28 mouse cellular contexts compared by ENCODE assay signal in genomic region chr19:21140456-21140855, GRCm38 (mm10).
DNase-seq lines count a peak whose midpoint lies in the region; ATAC-seq lines count a peak whose summit lies in the region.
"Had no signal": no experiment of that assay in that cellular context is flagged by ENCODE, and none has a peak within 500 bp of the region (broad histone marks: within the 10 kb centered on the region; RNA-seq: fewer than 3 reads in every experiment).

No protein-coding gene starts in this region.

- no peak overlapping the region for H3K4me2 ChIP-seq in intestine, embryonic 14.5 days (ENCODE audit: low read length)
- H3K4me2 ChIP-seq in intestine, embryonic 16.5 days (ENCODE audit: low read depth, low read length) = no peak overlapping the region
- H3K4me2 ChIP-seq in hindbrain, embryonic 14.5 days (replicated peaks) = no peak overlapping the region
- H3K4me2 ChIP-seq: embryonic facial prominence, embryonic 12.5 days; embryonic facial prominence, embryonic 15.5 days; heart, embryonic 11.5 days; heart, embryonic 15.5 days; hindbrain, embryonic 15.5 days; intestine, embryonic 15.5 days had no signal

- no peak overlapping the region for H3K9ac ChIP-seq in intestine, embryonic 14.5 days (ENCODE audit: low read length)
- H3K9ac ChIP-seq in intestine, embryonic 16.5 days (ENCODE audit: low read depth, low read length) = no peak overlapping the region
- no peak overlapping the region for H3K9ac ChIP-seq in hindbrain, embryonic 14.5 days
- H3K9ac ChIP-seq: embryonic facial prominence, embryonic 12.5 days; embryonic facial prominence, embryonic 15.5 days; forebrain, postnatal 0 days; heart, embryonic 15.5 days; hindbrain, embryonic 15.5 days; intestine, embryonic 15.5 days had no signal

- 68% methylated on average over 3 of the region's 3 CpGs for WGBS in intestine, embryonic 14.5 days
- WGBS in intestine, embryonic 16.5 days = 57% methylated on average over 3 of the region's 3 CpGs
- WGBS in hindbrain, embryonic 14.5 days = 74% methylated on average over 3 of the region's 3 CpGs

- H3K27ac ChIP-seq in intestine, embryonic 14.5 days (ENCODE audit: low read depth) = no peak overlapping the region
- H3K27ac ChIP-seq in intestine, embryonic 16.5 days (ENCODE audit: low read length) = no peak overlapping the region
- no peak overlapping the region for H3K27ac ChIP-seq in hindbrain, embryonic 14.5 days
- H3K27ac ChIP-seq: embryonic facial prominence, embryonic 12.5 days; embryonic facial prominence, embryonic 15.5 days; heart, adult 2 months; heart, embryonic 15.5 days; hindbrain, embryonic 15.5 days; intestine, embryonic 15.5 days had no signal

- ATAC-seq in intestine, embryonic 14.5 days (replicated peaks; ENCODE audit: low FRiP score, low TSS enrichment, low read depth) = no peak
- no peak for ATAC-seq in intestine, embryonic 16.5 days
- ATAC-seq in hindbrain, embryonic 14.5 days (ENCODE audit: low FRiP score) = no peak
- ATAC-seq: forebrain, embryonic 14.5 days; forebrain, postnatal 0 days; intestine, embryonic 15.5 days; Patski had no signal

- peaks cover 12% of the 10 kb centered on the region; the same call in 1 of the 2 replicates for H3K4me1 ChIP-seq in intestine, embryonic 14.5 days (replicated peaks; ENCODE audit: control insufficient read depth, insufficient read depth, low read length)
- peaks cover 7% of the 10 kb centered on the region; the same call in 1 of the 2 replicates for H3K4me1 ChIP-seq in intestine, embryonic 16.5 days (ENCODE audit: control insufficient read depth, insufficient read depth, low read length)
- H3K4me1 ChIP-seq in hindbrain, embryonic 14.5 days (replicated peaks; ENCODE audit: control insufficient read depth, insufficient read depth, low read length) = peaks cover 6% of the 10 kb centered on the region
- H3K4me1 ChIP-seq: intestine, embryonic 15.5 days had no signal

- H3K27me3 ChIP-seq in intestine, embryonic 14.5 days (replicated peaks; ENCODE audit: control insufficient read depth, insufficient read depth, low read length) = no peaks in the 10 kb centered on the region
- no peaks in the 10 kb centered on the region for H3K27me3 ChIP-seq in intestine, embryonic 16.5 days (replicated peaks; ENCODE audit: control insufficient read depth, insufficient read depth, low read length)
- no peaks in the 10 kb centered on the region for H3K27me3 ChIP-seq in hindbrain, embryonic 14.5 days (ENCODE audit: control insufficient read depth, insufficient read depth, low read length)
- H3K27me3 ChIP-seq: CH12.LX; embryonic facial prominence, embryonic 12.5 days; embryonic facial prominence, embryonic 15.5 days; heart, embryonic 15.5 days; hindbrain, embryonic 15.5 days; intestine, embryonic 15.5 days had no signal

- no peak overlapping the region for H3K4me3 ChIP-seq in intestine, embryonic 14.5 days (ENCODE audit: low read depth, low read length)
- no peak overlapping the region for H3K4me3 ChIP-seq in intestine, embryonic 16.5 days (ENCODE audit: low read length)
- H3K4me3 ChIP-seq in hindbrain, embryonic 14.5 days (replicated peaks; ENCODE audit: low read length) = no peak overlapping the region
- H3K4me3 ChIP-seq: embryonic facial prominence, embryonic 12.5 days; embryonic facial prominence, embryonic 15.5 days; heart, adult 2 months; heart, embryonic 15.5 days; hindbrain, embryonic 15.5 days; intestine, embryonic 15.5 days had no signal

- no peaks in the 10 kb centered on the region for H3K9me3 ChIP-seq in intestine, embryonic 14.5 days (ENCODE audit: control insufficient read depth, low read length)
- no peaks in the 10 kb centered on the region for H3K9me3 ChIP-seq in intestine, embryonic 16.5 days (ENCODE audit: control insufficient read depth, low read length)
- no peaks in the 10 kb centered on the region for H3K9me3 ChIP-seq in hindbrain, embryonic 14.5 days (ENCODE audit: control insufficient read depth, low read length)
- H3K9me3 ChIP-seq: embryonic facial prominence, embryonic 12.5 days; embryonic facial prominence, embryonic 15.5 days; G1E; heart, embryonic 15.5 days; hindbrain, embryonic 15.5 days; intestine, embryonic 15.5 days had no signal

- H3K36me3 ChIP-seq in intestine, embryonic 14.5 days (ENCODE audit: control insufficient read depth, insufficient read depth, low read length) = no peaks in the 10 kb centered on the region
- H3K36me3 ChIP-seq in intestine, embryonic 16.5 days (ENCODE audit: control insufficient read depth, insufficient read depth, low read length) = no peaks in the 10 kb centered on the region
- H3K36me3 ChIP-seq in hindbrain, embryonic 14.5 days (replicated peaks; ENCODE audit: control insufficient read depth, insufficient read depth) = no peaks in the 10 kb centered on the region
- H3K36me3 ChIP-seq: embryonic facial prominence, embryonic 12.5 days; embryonic facial prominence, embryonic 15.5 days; G1E; heart, embryonic 15.5 days; hindbrain, embryonic 15.5 days; intestine, embryonic 15.5 days had no signal

- DNase-seq in intestine, embryonic 14.5 days (ENCODE audit: low spot score) = peak; percentile 31
- DNase-seq in gastrocnemius, adult 8-10 months (ENCODE audit: low spot score in 2 of 2) = peak; percentile 18 to 59
- peak; percentile 52 for DNase-seq in gastrocnemius, postnatal 25 days
- peak; percentile 88 for DNase-seq in skeletal muscle tissue, adult 2 months (ENCODE audit: low read depth, low spot score)
- no peak for DNase-seq in hindbrain, embryonic 14.5 days (ENCODE audit: low spot score)
- DNase-seq in urinary bladder, postnatal 14 days (ENCODE audit: low spot score) = no peak
- DNase-seq: adrenal gland, postnatal 10 days; adrenal gland, postnatal 36 days; B cell, adult 2 months; cerebellum, adult 18-20 months; cerebellum, adult 9-10 months; cerebellum, postnatal 14 days; forebrain, postnatal 0 days; heart, adult 2 months; heart, postnatal 10 days; heart, postnatal 4 days; kidney, adult 18-20 months had no signal

Comparison
In these comparisons a context has a peak if more than half of its experiments do, and no peak if none do; other contexts are left out.
1. DNase-seq: peak in intestine, embryonic 14.5 days (single experiment), gastrocnemius, adult 8-10 months (2 of 2), gastrocnemius, postnatal 25 days (single experiment) and skeletal muscle tissue, adult 2 months (single experiment); none in hindbrain, embryonic 14.5 days (single experiment) and urinary bladder, postnatal 14 days (single experiment).